Mouse (Mus musculus) G1E (cell line): ENCODE measurements at regions not wholly inside any gene's neighbourhood (a gene's known extent, or its start where the extent isn't known, plus 50 kb on each side); places are given as distances from the start of the nearest gene placed in this dataset.

Experiments
- CTCF ChIP-seq: IDR thresholded peaks from 2 replicates; pipeline ENCODE4 v1.5.1; 2012; ENCODE audit warnings: low read depth, low read length, inconsistent platforms, mixed read lengths
- GATA1 ChIP-seq: IDR thresholded peaks from 2 replicates; pipeline ENCODE4 v1.6.1; 2012; ENCODE audit warnings: borderline replicate concordance, low read length, inconsistent platforms, mixed read lengths
- GATA2 ChIP-seq: IDR thresholded peaks from 2 replicates; pipeline ENCODE4 v1.6.1; 2012; ENCODE audit warnings: low read depth, low read length, inconsistent platforms, borderline replicate concordance
- POLR2AphosphoS5 ChIP-seq: IDR thresholded peaks from 2 replicates; pipeline ENCODE4 v1.6.1; 2012; ENCODE audit warnings: low read depth, low read length, inconsistent platforms; ENCODE audit not compliant: insufficient replicate concordance
- TAL1 ChIP-seq: conservative IDR thresholded peaks from 2 replicates; pipeline ENCODE4 v1.6.1; 2012; ENCODE audit warnings: low read depth, low read length, inconsistent platforms, mixed read lengths

DNA sequence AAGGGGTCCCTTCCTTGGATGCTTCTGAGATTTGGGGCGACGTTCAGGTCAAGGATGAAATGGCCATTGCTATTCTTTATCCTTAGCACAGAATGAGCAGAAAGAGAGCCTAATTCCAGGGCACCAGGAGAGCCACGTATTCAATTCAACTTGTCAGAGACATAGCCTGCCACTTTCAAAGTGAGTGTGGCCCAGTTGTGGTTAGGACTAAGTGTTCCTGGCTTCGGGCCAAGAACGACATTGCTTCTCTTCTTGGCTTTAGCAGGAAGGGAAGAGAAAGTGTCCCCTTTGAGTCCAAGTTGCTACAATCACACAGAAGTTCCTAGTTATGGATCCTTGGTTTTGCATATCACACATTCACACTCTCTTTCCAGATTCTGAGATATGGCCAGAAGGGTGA lies 964.0 kb downstream of the Epha4 start:
- TF ChIP-seq CTCF, result no peak
- TF ChIP-seq GATA1, result no peak
- TF ChIP-seq TAL1, result no peak
- no peak for TF ChIP-seq POLR2AphosphoS5
- no peak for TF ChIP-seq GATA2
